In genomic region chr6:86776001-86776705, GRCm38 (mm10) we compare ENCODE assay signal across 10 mouse cellular contexts. TPM values are rescaled to one million over a fixed set of nuclear protein-coding genes. Genes with fewer than 3 reads are reported as not detected.
A peak's percentile ranks its signal among the peaks of the same experiment; 100 is the strongest.
DNase-seq lines count a peak whose midpoint lies in the region; ATAC-seq and TF ChIP-seq lines count a peak whose summit lies in the region.
"Had no signal": no experiment of that assay in that cellular context is flagged by ENCODE, and none has a peak within 500 bp of the region (broad histone marks: within the 10 kb centered on the region; RNA-seq: fewer than 3 reads in every experiment).

No protein-coding gene starts in this region.

- ATAC-seq in frontal cortex, adult (ENCODE audit: low TSS enrichment), result 0 out of 2 replicates have a peak, but pooled peaks have one; percentile 11
- no peak for ATAC-seq in neural tube, embryonic 15.5 days (ENCODE audit: low FRiP score)
- ATAC-seq in heart, embryonic 15.5 days (replicated peaks; ENCODE audit: insufficient number of reproducible peaks, insufficient read depth, low FRiP score, low read depth), result no peak
- no peak for ATAC-seq in monocyte, adult 5-6 weeks (replicated peaks; ENCODE audit: insufficient number of reproducible peaks, low FRiP score, low TSS enrichment, poor library complexity, severe bottlenecking)
- no peak for ATAC-seq in midbrain, embryonic 15.5 days (replicated peaks)

- H3K4me1 ChIP-seq in neural tube, embryonic 15.5 days, result peaks cover 3% of the 10 kb centered on the region; the same call in 1 of the 2 replicates
- peaks cover 15% of the 10 kb centered on the region for H3K4me1 ChIP-seq in heart, embryonic 15.5 days (replicated peaks)
- peaks cover 18% of the 10 kb centered on the region for H3K4me1 ChIP-seq in small intestine, adult 2 months (ENCODE audit: control insufficient read depth, insufficient read depth, insufficient read length, low read length)
- no peaks in the 10 kb centered on the region for H3K4me1 ChIP-seq in midbrain, embryonic 15.5 days
- H3K4me1 ChIP-seq: neural tube, embryonic 13.5 days had no signal

- H3K4me3 ChIP-seq in neural tube, embryonic 15.5 days (replicated peaks), result no peak overlapping the region
- no peak overlapping the region for H3K4me3 ChIP-seq in heart, embryonic 15.5 days
- no peak overlapping the region for H3K4me3 ChIP-seq in small intestine, adult 2 months (ENCODE audit: low read depth, low read length)
- H3K4me3 ChIP-seq in midbrain, embryonic 15.5 days, result no peak overlapping the region
- H3K4me3 ChIP-seq: neural tube, embryonic 13.5 days had no signal

- 89% methylated on average over 8 of the region's 8 CpGs for WGBS in neural tube, embryonic 15.5 days
- 54% methylated on average over 8 of the region's 8 CpGs for WGBS in heart, embryonic 15.5 days
- 61% methylated on average over 8 of the region's 8 CpGs for WGBS in small intestine, adult 2 months
- 85% methylated on average over 8 of the region's 8 CpGs for WGBS in midbrain, embryonic 15.5 days

- no peak overlapping the region for H3K9ac ChIP-seq in neural tube, embryonic 15.5 days (replicated peaks)
- H3K9ac ChIP-seq in heart, embryonic 15.5 days, result no peak overlapping the region
- no peak overlapping the region for H3K9ac ChIP-seq in midbrain, embryonic 15.5 days
- H3K9ac ChIP-seq: neural tube, embryonic 13.5 days had no signal

- TF ChIP-seq CTCF in small intestine, adult 2 months (IDR thresholded peaks at IDR 0.05; ENCODE audit: extremely low read depth, insufficient read length, insufficient replicate concordance, low read depth, low read length), result no peak

- 0 out of 2 replicates have a peak overlapping the region, but pooled peaks have one; percentile 35 for H3K27ac ChIP-seq in neural tube, embryonic 15.5 days (replicated peaks)
- peak overlapping the region; percentile 41 for H3K27ac ChIP-seq in heart, embryonic 15.5 days
- H3K27ac ChIP-seq in small intestine, adult 2 months (ENCODE audit: insufficient read depth, low read depth, low read length), result peak overlapping the region; percentile 20; the same call in 1 of the 2 replicates
- H3K27ac ChIP-seq in midbrain, embryonic 15.5 days, result no peak overlapping the region
- H3K27ac ChIP-seq: neural tube, embryonic 13.5 days had no signal

- no peaks in the 10 kb centered on the region for H3K27me3 ChIP-seq in neural tube, embryonic 15.5 days (replicated peaks)
- no peaks in the 10 kb centered on the region for H3K27me3 ChIP-seq in heart, embryonic 15.5 days
- H3K27me3 ChIP-seq in small intestine, adult 2 months (ENCODE audit: control insufficient read depth, insufficient read depth, low read length), result no peaks in the 10 kb centered on the region
- H3K27me3 ChIP-seq in midbrain, embryonic 15.5 days (replicated peaks), result no peaks in the 10 kb centered on the region
- H3K27me3 ChIP-seq: neural tube, embryonic 13.5 days had no signal

- no peak for TF ChIP-seq POLR2A in small intestine, adult 2 months (IDR thresholded peaks at IDR 0.05; ENCODE audit: low read depth, low read length)

- no peaks in the 10 kb centered on the region for H3K36me3 ChIP-seq in neural tube, embryonic 15.5 days
- no peaks in the 10 kb centered on the region for H3K36me3 ChIP-seq in heart, embryonic 15.5 days
- H3K36me3 ChIP-seq in small intestine, adult 2 months (ENCODE audit: control insufficient read depth, insufficient read depth, low read length), result peaks cover 16% of the 10 kb centered on the region
- H3K36me3 ChIP-seq in midbrain, embryonic 15.5 days (replicated peaks), result no peaks in the 10 kb centered on the region
- H3K36me3 ChIP-seq: neural tube, embryonic 13.5 days had no signal

- no peak overlapping the region for H3K4me2 ChIP-seq in neural tube, embryonic 15.5 days
- H3K4me2 ChIP-seq in heart, embryonic 15.5 days, result peak overlapping the region; percentile 8; the same call in 1 of the 2 replicates
- no peak overlapping the region for H3K4me2 ChIP-seq in midbrain, embryonic 15.5 days
- H3K4me2 ChIP-seq: neural tube, embryonic 13.5 days had no signal

- no peaks in the 10 kb centered on the region for H3K9me3 ChIP-seq in neural tube, embryonic 15.5 days (replicated peaks)
- H3K9me3 ChIP-seq in heart, embryonic 15.5 days (replicated peaks), result no peaks in the 10 kb centered on the region
- H3K9me3 ChIP-seq in midbrain, embryonic 15.5 days, result no peaks in the 10 kb centered on the region
- H3K9me3 ChIP-seq: neural tube, embryonic 13.5 days had no signal

- no peak for DNase-seq in frontal cortex, postnatal 14 days (ENCODE audit: low spot score in 2 of 2)
- no peak for DNase-seq in neural tube, embryonic 10.5 days (ENCODE audit: extremely low spot score, low spot score)
- DNase-seq: thymus, adult 18-20 months had no signal

RNA-seq across cellular contexts. Expression of gene Anxa4, which starts 17.2 kb away (rescaled TPM):
- polyA plus RNA-seq in neural tube, embryonic 15.5 days (2015; fragmentation: Nextera tagmentation; extraction: Ambion mirVana), result 4.2 and 21.7 TPM in 2 replicates
- 26.3 and 32.3 TPM in 2 replicates for polyA plus RNA-seq in heart, embryonic 15.5 days (2015; fragmentation: Nextera tagmentation; extraction: Ambion mirVana)
- polyA plus RNA-seq in small intestine, adult 2 months (2012; rRNA removed), result 89.9 and 634 TPM in 2 replicates
- 28.8 to 34.7 TPM (median 33.1 TPM) in 3 replicates for total RNA-seq in monocyte, adult 5-6 weeks (2017)
- polyA plus RNA-seq in midbrain, embryonic 15.5 days (2015; fragmentation: Nextera tagmentation; extraction: Ambion mirVana), result 5.5 and 5.9 TPM in 2 replicates

RNA-seq across cellular contexts. Expression of gene Gmcl1, which starts 43.0 kb away (rescaled TPM):
- 38.7 and 41.8 TPM in 2 replicates for polyA plus RNA-seq in neural tube, embryonic 15.5 days (2015; fragmentation: Nextera tagmentation; extraction: Ambion mirVana)
- 14.4 and 19.7 TPM in 2 replicates for polyA plus RNA-seq in heart, embryonic 15.5 days (2015; fragmentation: Nextera tagmentation; extraction: Ambion mirVana)
- 11.7 and 20.5 TPM in 2 replicates for polyA plus RNA-seq in small intestine, adult 2 months (2012; rRNA removed)
- 17.5 to 27.5 TPM (median 18.8 TPM) in 3 replicates for total RNA-seq in monocyte, adult 5-6 weeks (2017)
- polyA plus RNA-seq in midbrain, embryonic 15.5 days (2015; fragmentation: Nextera tagmentation; extraction: Ambion mirVana), result 33.8 and 34.5 TPM in 2 replicates
